Mouse (Mus musculus): ENCODE measurements around the gene Slc25a22.

DNA sequence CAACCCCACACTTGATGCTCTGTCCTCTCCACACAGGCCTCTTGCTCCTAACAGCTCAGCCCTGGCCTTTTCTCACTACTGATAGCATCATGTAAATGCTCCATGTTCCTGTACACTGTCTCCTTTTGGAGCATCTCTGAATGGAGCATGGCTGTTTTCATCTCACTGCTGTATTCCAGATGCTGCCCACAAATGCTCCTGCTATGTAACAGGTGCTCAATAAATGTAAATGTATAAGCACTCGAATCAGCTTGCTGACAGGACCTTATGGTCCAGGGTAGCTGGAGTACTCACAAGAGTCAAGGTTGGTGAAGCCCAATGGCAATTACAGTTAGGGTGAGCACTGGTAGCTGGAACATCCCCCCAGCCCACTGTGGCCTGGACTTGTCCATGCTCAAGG, 33.5 kb upstream of the Slc25a22 start:
- no peak for TF ChIP-seq CTCF (IDR thresholded peaks at IDR 0.05; ENCODE audit: control insufficient read depth, insufficient read depth, low read length)
- no peak for TF ChIP-seq POLR2A (IDR thresholded peaks at IDR 0.05; ENCODE audit: borderline replicate concordance, control insufficient read depth, low read depth, low read length)

All from bone marrow, adult 2 months (tissue).